24 mouse cellular contexts compared by ENCODE assay signal in genomic region chr5:67321656-67322268, GRCm38 (mm10). TPM values are rescaled to one million over a fixed set of nuclear protein-coding genes. Genes with fewer than 3 reads are reported as not detected.
DNase-seq lines count a peak whose midpoint lies in the region; ATAC-seq and TF ChIP-seq lines count a peak whose summit lies in the region.
"Had no signal": no experiment of that assay in that cellular context is flagged by ENCODE, and none has a peak within 500 bp of the region (broad histone marks: within the 10 kb centered on the region; RNA-seq: fewer than 3 reads in every experiment).

No protein-coding gene starts in this region.

- no peaks in the 10 kb centered on the region for H3K4me1 ChIP-seq in intestine, embryonic 16.5 days (ENCODE audit: control insufficient read depth, insufficient read depth, low read length)
- H3K4me1 ChIP-seq in intestine, embryonic 15.5 days (replicated peaks) = no peaks in the 10 kb centered on the region
- H3K4me1 ChIP-seq in intestine, postnatal 0 days (replicated peaks; ENCODE audit: control insufficient read depth, insufficient read depth, low read length) = no peaks in the 10 kb centered on the region
- H3K4me1 ChIP-seq in kidney, embryonic 16.5 days (ENCODE audit: insufficient read depth, low read length) = no peaks in the 10 kb centered on the region
- no peaks in the 10 kb centered on the region for H3K4me1 ChIP-seq in embryonic facial prominence, embryonic 10.5 days
- H3K4me1 ChIP-seq: embryonic facial prominence, embryonic 12.5 days; hindbrain, embryonic 10.5 days; limb, embryonic 12.5 days; midbrain, embryonic 10.5 days had no signal

- H3K9ac ChIP-seq in intestine, embryonic 16.5 days (ENCODE audit: low read depth, low read length) = no peak overlapping the region
- no peak overlapping the region for H3K9ac ChIP-seq in intestine, embryonic 15.5 days
- no peak overlapping the region for H3K9ac ChIP-seq in intestine, postnatal 0 days (ENCODE audit: low read depth, low read length)
- H3K9ac ChIP-seq in kidney, embryonic 16.5 days (replicated peaks; ENCODE audit: low read length) = no peak overlapping the region
- H3K9ac ChIP-seq: embryonic facial prominence, embryonic 12.5 days; forebrain, embryonic 12.5 days; limb, embryonic 12.5 days; liver, postnatal 0 days had no signal

- ATAC-seq in intestine, embryonic 16.5 days = peak; percentile 56
- no peak for ATAC-seq in intestine, embryonic 15.5 days
- peak; percentile 79 for ATAC-seq in intestine, postnatal 0 days
- ATAC-seq in kidney, embryonic 16.5 days (ENCODE audit: low FRiP score, low TSS enrichment) = 0 out of 2 replicates have a peak, but pooled peaks have one; percentile 57
- ATAC-seq: liver, postnatal 0 days; lung, postnatal 0 days; midbrain, embryonic 16.5 days; Patski had no signal

- no peak overlapping the region for H3K4me2 ChIP-seq in intestine, embryonic 16.5 days (ENCODE audit: low read depth, low read length)
- no peak overlapping the region for H3K4me2 ChIP-seq in intestine, embryonic 15.5 days (replicated peaks)
- no peak overlapping the region; the same call in 1 of the 2 replicates for H3K4me2 ChIP-seq in intestine, postnatal 0 days (replicated peaks; ENCODE audit: low read depth)
- H3K4me2 ChIP-seq in kidney, embryonic 16.5 days (replicated peaks; ENCODE audit: low read depth, low read length) = no peak overlapping the region
- H3K4me2 ChIP-seq: embryonic facial prominence, embryonic 12.5 days; forebrain, embryonic 12.5 days; heart, embryonic 11.5 days; limb, embryonic 12.5 days; liver, embryonic 11.5 days had no signal

- H3K27ac ChIP-seq in intestine, embryonic 16.5 days (ENCODE audit: low read length) = no peak overlapping the region; the same call in 1 of the 2 replicates
- H3K27ac ChIP-seq in intestine, embryonic 15.5 days = no peak overlapping the region
- peak overlapping the region; percentile 43 for H3K27ac ChIP-seq in intestine, postnatal 0 days (ENCODE audit: low read depth, low read length)
- H3K27ac ChIP-seq in kidney, embryonic 16.5 days (ENCODE audit: low read length) = no peak overlapping the region
- H3K27ac ChIP-seq in embryonic facial prominence, embryonic 10.5 days (replicated peaks) = no peak overlapping the region
- H3K27ac ChIP-seq: embryonic facial prominence, embryonic 12.5 days; forebrain, embryonic 12.5 days; hindbrain, embryonic 10.5 days; left cerebral cortex, adult 2 months; limb, embryonic 12.5 days; midbrain, embryonic 10.5 days had no signal

- 86% methylated on average over 17 of the region's 17 CpGs for WGBS in intestine, embryonic 16.5 days
- 84% methylated on average over 17 of the region's 17 CpGs for WGBS in intestine, embryonic 15.5 days
- WGBS in intestine, postnatal 0 days = 57% methylated on average over 17 of the region's 17 CpGs
- WGBS in kidney, embryonic 16.5 days = 84% methylated on average over 17 of the region's 17 CpGs
- WGBS in embryonic facial prominence, embryonic 10.5 days = 91% methylated on average over 17 of the region's 17 CpGs

- H3K36me3 ChIP-seq in intestine, embryonic 16.5 days (ENCODE audit: control insufficient read depth, insufficient read depth, low read length) = 0 out of 2 replicates have a peak, but pooled peaks cover 3% of the 10 kb centered on the region
- peaks cover 4% of the 10 kb centered on the region; the same call in 1 of the 2 replicates for H3K36me3 ChIP-seq in intestine, embryonic 15.5 days
- H3K36me3 ChIP-seq in intestine, postnatal 0 days (ENCODE audit: control insufficient read depth, insufficient read depth) = peaks cover 17% of the 10 kb centered on the region
- H3K36me3 ChIP-seq in kidney, embryonic 16.5 days (ENCODE audit: insufficient read depth, low read length) = peaks cover 19% of the 10 kb centered on the region
- H3K36me3 ChIP-seq in embryonic facial prominence, embryonic 10.5 days (replicated peaks) = peaks cover 28% of the 10 kb centered on the region

- no peak overlapping the region for H3K4me3 ChIP-seq in intestine, embryonic 16.5 days (ENCODE audit: low read length)
- H3K4me3 ChIP-seq in intestine, embryonic 15.5 days (replicated peaks) = no peak overlapping the region
- H3K4me3 ChIP-seq in intestine, postnatal 0 days (ENCODE audit: low read depth, low read length) = no peak overlapping the region
- H3K4me3 ChIP-seq in kidney, embryonic 16.5 days (ENCODE audit: low read length) = no peak overlapping the region
- H3K4me3 ChIP-seq in embryonic facial prominence, embryonic 10.5 days = no peak overlapping the region
- H3K4me3 ChIP-seq: embryonic facial prominence, embryonic 12.5 days; forebrain, embryonic 12.5 days; hindbrain, embryonic 10.5 days; left cerebral cortex, adult 2 months; limb, embryonic 12.5 days; midbrain, embryonic 10.5 days; myocyte had no signal

- DNase-seq in telencephalon, adult 2 months (ENCODE audit: low read depth, low spot score) = peak; percentile 6
- no peak for DNase-seq in thymus, postnatal 4 days
- DNase-seq in embryonic facial prominence, embryonic 10.5 days (ENCODE audit: low spot score) = no peak
- DNase-seq: cerebellum, adult 18-20 months; cerebellum, postnatal 14 days; gastrocnemius, postnatal 10 days; liver, postnatal 0 days; thymus, adult 2 months had no signal

- TF ChIP-seq CTCF in intestine, postnatal 0 days (IDR thresholded peaks at IDR 0.05; ENCODE audit: low read depth) = no peak

- H3K27me3 ChIP-seq in intestine, embryonic 16.5 days (replicated peaks; ENCODE audit: control insufficient read depth, insufficient read depth, low read length) = no peaks in the 10 kb centered on the region
- no peaks in the 10 kb centered on the region for H3K27me3 ChIP-seq in intestine, embryonic 15.5 days (replicated peaks)
- no peaks in the 10 kb centered on the region for H3K27me3 ChIP-seq in intestine, postnatal 0 days (replicated peaks; ENCODE audit: control insufficient read depth, insufficient read depth, low read length)
- no peaks in the 10 kb centered on the region for H3K27me3 ChIP-seq in kidney, embryonic 16.5 days (ENCODE audit: insufficient read depth, low read length)
- H3K27me3 ChIP-seq in embryonic facial prominence, embryonic 10.5 days (replicated peaks; ENCODE audit: low read depth, poor library complexity, severe bottlenecking) = no peaks in the 10 kb centered on the region
- H3K27me3 ChIP-seq: embryonic facial prominence, embryonic 12.5 days; forebrain, embryonic 12.5 days; limb, embryonic 12.5 days; Patski had no signal

- no peaks in the 10 kb centered on the region for H3K9me3 ChIP-seq in intestine, embryonic 16.5 days (ENCODE audit: control insufficient read depth, low read length)
- no peaks in the 10 kb centered on the region for H3K9me3 ChIP-seq in intestine, embryonic 15.5 days
- no peaks in the 10 kb centered on the region for H3K9me3 ChIP-seq in intestine, postnatal 0 days (ENCODE audit: control insufficient read depth)
- no peaks in the 10 kb centered on the region for H3K9me3 ChIP-seq in kidney, embryonic 16.5 days (ENCODE audit: low read length)
- H3K9me3 ChIP-seq in embryonic facial prominence, embryonic 10.5 days = no peaks in the 10 kb centered on the region
- H3K9me3 ChIP-seq: embryonic facial prominence, embryonic 12.5 days; forebrain, embryonic 12.5 days; limb, embryonic 12.5 days had no signal

RNA-seq across cellular contexts. Expression of gene Slc30a9, which starts 15.0 kb away (rescaled TPM):
- 71.0 and 75.6 TPM in 2 replicates for polyA plus RNA-seq in intestine, embryonic 16.5 days (2015; fragmentation: Nextera tagmentation; extraction: Ambion mirVana)
- polyA plus RNA-seq in intestine, embryonic 15.5 days (2015; fragmentation: Nextera tagmentation; extraction: Ambion mirVana) = 81.6 and 94.4 TPM in 2 replicates
- polyA plus RNA-seq in intestine, postnatal 0 days (2015; fragmentation: Nextera tagmentation; extraction: Ambion mirVana) = 74.1 and 80.0 TPM in 2 replicates
- polyA plus RNA-seq in kidney, embryonic 16.5 days (2015; fragmentation: Nextera tagmentation; extraction: Ambion mirVana) = 107 TPM in 2 replicates
- 83.0 and 85.4 TPM in 2 replicates for polyA plus RNA-seq in embryonic facial prominence, embryonic 10.5 days (2016; fragmentation: Nextera tagmentation; extraction: Ambion mirVana)
